Mouse (Mus musculus): Measurements from ENCODE around the gene Sox6.

Gene Sox6

DNA sequence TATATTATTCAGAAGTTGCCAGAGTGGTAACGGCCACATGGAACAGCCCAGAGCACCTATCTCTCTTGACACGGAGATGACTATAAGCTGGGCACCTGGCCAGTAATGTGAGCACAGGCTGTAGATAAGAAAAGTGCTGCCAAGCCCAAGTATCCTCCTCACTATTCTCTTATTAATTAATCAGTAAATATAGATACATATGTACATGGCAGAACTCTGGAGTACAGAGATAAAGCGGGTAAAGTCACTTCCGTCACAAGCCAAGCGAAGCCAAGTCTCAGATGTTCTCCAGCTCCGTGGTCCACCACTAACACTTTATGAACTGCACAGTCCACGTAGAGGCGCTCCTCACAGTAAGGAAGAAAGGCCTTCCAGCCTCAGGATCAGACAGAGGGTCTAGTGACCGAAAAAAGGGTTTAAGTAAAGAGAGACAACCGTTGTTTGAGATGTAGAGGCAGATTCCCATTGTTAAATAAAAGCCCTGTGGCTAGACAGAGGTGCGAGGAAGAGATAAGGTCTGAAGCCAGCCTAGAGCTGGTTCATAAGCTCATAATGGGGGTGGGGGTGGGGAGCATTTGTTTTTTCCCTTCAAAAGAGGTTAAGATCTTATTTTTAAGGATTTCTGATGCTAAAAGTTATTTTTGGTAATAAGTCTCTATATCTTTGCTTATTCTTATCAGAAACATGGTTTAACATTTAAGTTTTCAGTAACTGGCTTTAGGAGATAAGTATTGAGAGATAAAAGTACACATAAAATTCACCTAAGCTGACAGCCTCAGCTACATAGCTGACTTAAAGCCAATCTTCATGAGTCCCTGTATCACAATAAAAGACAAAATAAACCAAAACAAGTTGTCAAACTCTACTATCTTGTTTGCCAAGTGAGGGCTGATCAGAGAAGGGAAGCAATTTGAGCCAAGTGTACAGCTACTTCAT lies 207.4 kb downstream of the Sox6 start:
- DNase-seq (ENCODE audit: low read depth, low spot score), result no peak

DNA sequence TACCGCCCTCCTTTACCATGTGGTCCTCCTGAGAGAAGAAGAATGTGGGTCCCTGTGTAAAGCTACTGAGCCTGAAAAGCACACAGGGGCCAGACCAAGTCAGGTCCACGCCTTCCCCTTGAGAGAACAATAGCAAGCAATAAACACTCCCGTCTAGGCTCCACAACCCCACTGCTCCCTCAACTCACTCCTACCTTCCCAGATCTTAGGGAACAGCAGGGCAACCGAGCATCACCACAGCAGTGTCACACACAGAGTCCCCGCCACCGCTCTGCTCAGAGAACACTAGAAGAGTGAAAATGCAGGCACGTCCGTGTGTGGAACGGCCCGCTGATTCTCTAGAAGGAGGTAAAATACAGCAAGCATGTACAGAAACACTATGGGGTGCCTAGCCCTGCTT lies 208.2 kb downstream of the Sox6 start:
- no peak for DNase-seq (ENCODE audit: low read depth, low spot score)

DNA sequence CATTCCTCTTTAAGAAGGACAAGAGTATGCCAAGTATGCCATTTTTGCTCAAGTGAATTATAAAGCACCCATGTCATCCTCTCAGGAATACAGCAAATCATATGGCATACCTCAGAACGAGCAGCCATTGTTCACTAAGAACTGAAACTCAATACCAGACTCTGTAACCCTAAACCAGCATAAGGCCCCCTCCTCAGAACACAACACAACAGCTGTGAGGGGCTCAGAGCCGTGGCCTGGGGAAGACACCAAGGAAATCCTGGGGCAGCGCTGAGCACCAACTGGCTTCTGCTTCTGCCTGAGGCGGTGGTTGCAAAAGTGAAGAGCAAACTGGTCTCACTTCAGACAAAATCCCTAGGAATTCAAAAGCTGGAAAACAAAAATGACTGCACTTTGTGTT lies 208.8 kb downstream of the Sox6 start:
- DNase-seq (ENCODE audit: low read depth, low spot score), result no peak

DNA sequence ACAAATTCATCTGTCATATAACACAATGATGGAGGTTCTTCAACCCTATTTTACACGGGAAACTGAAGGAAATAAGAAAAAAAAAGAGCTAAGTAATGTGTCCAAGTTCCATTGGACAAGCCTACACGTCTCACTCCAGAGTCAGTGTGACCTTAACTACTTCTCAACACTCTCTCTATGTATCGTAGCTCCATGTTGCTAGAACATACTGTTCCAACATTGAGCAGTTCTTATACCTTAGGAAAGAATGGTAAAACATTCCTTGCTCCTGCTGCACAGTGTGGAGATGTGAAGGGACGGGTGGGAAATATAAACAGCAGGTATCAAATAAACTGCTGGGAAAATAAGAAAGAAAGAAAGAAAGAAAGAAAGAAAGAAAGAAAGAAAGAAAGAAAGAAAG lies 209.3 kb downstream of the Sox6 start:
- no peak for DNase-seq (ENCODE audit: low read depth, low spot score)

DNA sequence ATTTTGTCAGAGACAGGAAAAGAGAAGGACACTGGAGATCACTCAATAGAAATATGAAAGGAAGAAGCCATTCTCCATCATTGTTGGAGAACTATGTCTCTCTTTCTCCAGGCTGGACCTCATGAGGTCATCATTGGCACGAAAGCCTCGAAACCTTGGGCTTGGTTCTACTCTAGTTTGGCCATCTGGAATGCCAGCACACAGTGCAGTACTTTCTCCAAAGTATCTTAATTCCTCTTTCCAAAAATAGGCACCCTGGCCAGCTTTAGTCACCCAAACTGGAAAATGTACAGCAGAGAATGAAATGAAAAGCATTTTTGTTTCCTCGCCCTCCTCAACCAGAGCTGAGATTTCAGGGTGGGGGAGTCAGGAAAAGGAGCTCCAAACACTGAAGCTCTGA lies 213.3 kb downstream of the Sox6 start:
- DNase-seq (ENCODE audit: low read depth, low spot score), result no peak

DNA sequence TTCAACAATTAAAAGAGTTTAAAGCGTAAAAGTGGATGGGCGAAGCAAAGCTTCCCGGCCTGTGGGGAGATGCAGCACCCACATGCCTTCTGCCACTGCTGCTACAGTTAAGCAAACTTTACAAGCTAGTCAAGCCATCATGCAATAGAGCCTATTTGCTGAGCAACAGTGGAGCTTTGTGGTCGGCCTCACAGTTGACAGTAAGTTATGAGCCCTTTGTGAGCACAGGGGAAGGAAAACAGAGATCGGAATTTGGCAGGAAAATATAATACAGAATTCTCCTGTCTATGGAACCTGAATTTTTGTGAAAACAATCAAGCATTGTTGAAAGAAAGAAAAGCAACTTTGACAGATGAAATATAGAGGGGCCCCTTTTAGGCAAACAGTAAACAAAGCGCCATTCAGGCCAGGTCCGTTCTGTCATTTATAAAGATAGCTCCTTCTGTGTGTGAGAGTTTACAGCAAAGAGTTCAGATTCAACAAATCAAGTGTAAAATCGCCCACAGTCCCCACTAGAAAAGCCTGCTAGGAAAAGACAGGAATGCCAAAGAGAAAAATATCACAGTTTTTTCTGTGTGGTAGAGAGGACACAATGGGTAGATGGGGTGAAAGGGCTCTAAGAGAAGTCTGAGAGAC lies 213.9 kb downstream of the Sox6 start:
- no peak for DNase-seq (ENCODE audit: low read depth, low spot score)

DNA sequence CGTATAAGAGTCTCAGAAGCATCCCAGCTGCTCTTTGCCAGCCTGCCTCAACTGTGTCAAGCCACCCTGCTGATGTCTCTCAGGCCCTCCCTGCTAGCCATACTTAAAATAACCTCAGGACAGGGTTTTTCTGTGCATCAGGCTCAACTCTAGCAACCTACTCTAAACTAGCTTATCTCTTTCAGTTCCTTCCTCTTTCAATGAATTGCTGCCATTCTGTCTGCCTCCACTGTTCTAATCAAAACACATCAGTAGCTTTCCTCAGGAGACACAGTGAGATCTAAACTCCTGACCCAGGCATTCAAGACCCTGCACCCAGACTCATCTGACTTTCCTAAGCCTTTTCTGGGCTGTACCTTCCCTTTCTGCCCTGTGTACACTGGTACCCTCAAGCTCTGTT lies 219.5 kb downstream of the Sox6 start:
- no peak for DNase-seq (ENCODE audit: low read depth, low spot score)

DNA sequence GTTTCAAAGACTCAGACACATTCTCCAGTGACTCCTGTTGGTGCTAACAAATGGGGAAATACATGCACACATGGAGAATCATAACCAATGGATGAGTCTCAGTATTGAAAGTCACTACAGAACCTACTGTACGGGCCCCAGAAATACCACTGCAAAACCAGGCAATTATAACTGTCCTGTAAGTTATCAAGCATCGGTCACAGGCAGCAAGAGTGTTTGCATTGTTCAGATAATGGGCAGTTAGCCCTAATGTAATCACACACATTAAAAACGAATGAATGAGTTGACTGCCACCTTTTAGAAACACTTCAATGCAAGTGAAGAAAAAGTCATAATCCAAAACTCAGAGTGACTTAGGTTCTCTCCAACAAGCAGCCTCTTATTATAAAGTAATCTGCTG lies 235.3 kb downstream of the Sox6 start:
- no peak for DNase-seq (ENCODE audit: low read depth, low spot score)

DNA sequence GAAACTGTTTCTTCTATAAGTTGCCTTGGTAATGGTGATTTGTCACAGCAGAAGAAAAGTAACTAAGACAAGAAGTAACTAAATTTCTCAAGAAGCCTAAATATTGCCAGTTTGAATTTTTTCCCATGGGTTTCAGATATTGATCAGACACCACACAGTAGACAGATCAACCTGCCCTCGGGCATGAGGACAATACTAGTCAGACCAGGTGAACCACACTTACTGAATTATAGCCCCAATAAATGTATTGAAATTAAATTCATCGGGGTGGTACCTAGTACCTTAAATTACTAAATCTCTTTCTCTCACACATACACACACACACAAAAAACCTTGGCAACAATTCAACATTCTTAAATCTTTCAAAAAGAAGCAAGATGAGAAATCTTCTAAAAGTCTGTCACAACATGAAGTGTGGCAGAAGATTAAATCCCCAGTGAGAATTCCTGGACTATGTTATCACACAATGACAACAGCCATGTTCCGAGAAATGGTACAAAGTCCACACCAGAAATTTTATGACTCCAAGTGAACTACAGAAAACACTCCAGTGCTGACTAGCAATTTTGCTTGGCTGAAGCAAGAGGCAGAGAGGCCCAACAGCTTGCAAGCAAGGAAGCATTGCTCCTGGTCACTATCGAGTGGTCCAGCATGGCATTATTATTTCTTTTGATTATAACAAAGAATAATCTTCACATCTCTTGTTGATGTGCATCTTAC lies 244.3 kb downstream of the Sox6 start:
- DNase-seq (ENCODE audit: low read depth, low spot score), result no peak

DNA sequence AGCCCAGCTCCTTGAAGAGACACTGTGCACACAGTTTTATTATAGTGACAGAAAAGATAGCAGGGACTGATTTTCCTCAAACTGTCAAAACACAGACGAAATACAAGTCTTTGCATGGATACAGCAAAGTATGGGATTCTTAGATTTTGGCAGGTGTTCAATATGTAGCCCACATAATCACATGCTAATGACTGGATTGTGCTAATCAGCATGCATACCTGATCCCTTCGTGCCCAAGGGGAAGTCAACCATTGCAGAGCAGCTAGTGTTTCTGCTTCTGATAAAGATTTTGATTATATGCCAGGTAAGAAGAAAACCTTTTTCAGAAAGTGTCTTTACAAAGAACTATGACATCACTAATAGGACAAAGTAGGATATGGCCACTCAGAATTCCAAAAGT lies 245.8 kb downstream of the Sox6 start:
- no peak for DNase-seq (ENCODE audit: low read depth, low spot score)

DNA sequence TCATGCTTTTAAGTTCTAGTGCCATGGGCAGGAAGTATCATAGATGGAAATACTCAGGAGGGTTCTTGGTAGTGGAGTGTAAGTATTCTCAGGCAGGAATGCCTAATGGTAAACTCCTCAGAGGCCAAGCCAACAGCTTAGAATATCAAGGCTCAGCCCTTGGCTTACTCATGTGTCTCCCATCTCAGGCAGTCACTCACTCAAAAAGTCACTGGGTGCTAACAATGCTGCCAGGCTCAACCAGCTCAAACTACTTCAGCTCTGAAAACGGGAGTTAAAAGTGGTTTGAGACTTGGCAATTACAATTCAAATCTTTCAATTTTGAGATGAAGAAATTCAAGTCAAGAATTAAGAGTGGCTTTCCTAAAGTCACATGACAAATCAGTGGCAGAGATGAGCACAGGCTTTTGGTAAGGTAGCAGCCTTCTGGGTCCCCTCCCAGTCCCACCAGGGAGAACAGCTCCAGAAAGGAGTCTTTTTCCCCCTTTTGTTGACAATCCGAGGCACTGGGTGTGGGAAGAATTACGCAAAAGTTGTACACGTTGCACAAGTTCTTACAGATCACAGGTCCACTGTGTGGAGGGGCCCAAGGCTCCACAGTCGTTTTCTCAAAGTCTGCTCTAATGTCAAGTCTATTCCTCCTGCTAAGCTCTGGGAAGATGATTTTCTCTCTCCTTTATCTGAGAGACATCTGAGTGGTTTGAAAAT lies 249.3 kb downstream of the Sox6 start:
- DNase-seq (ENCODE audit: low read depth, low spot score), result no peak

DNA sequence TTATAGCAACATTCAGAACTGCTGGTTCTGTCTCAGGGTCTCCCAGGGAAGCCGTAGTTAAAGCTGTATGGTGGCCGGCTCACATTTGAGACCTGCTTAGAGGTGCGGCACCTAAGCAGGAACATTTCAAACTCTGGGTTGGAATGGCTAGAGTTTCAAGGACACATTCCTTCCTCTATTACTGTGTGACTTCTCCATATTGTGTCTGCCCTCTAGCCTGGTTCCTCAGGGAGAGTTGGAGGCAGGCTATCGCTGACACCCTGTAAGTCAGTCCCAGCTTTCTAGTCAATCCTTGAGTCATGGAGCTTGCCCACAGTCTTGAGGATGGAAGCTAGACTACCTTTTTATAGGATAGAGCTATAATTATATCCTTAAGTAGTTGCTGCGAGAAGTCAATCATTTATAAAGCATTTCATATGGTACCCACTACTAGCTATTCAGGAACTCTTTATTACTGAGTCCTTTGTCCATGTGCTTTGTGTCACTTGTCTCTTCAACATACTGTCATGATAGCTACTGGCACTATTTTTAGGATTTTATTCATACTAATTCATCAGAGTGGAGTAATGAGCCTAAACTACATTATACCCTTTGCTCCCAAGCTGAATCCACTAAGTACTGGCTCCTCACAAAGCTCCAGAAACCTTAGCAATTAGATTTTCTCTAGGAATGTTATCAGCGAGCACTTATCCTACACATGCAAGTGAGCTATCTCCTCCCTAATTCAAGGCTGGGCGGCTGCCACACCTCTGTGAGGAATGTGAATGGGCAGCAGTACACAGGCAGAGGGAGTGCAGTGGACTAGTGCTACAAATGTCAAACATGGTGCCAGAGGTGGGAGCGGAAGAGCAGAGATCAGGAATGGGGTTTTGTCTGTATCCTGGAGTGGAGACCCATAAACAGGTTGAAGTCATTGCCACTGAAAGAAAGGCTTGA lies 254.3 kb downstream of the Sox6 start:
- DNase-seq (ENCODE audit: low read depth, low spot score), result no peak

DNA sequence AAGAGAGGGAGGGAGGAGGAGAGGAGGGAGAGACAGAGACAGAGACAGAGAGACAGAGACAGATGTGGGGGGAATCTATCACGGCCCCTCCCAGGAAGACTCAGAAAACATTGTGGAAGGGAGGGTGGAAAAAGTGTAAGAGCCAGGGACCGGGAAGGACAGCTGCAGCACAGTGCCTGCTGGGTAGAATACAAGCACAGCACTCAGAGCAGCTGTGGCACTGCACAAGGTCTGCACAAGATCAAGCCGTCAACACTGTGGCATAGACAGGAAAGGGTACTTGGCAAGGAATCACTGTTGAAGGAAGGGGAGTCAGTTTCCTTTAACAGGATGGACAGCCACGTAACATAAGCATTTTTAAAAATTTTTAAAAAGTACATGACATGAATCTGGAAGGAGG lies 258.4 kb downstream of the Sox6 start:
- DNase-seq (ENCODE audit: low read depth, low spot score), result no peak

DNA sequence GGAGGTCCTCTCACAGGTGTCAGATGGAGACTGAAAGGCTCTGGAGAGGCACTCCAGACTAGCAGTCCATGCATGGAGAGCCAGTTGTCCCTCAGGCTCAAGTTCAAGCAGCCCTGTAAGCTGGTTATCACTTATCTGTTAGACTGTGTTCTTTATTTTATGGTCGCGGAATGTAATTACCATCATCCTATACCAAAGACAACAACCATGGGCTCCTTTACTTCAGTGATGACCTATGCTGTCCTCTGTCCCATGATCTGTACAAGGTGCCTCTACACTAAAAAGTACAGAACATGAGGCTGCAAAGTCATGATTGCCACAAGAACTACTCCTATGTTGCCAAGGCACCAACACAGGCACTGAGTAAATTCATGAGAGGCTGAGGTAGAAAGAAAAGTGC lies 259.1 kb downstream of the Sox6 start:
- no peak for DNase-seq (ENCODE audit: low read depth, low spot score)

DNA sequence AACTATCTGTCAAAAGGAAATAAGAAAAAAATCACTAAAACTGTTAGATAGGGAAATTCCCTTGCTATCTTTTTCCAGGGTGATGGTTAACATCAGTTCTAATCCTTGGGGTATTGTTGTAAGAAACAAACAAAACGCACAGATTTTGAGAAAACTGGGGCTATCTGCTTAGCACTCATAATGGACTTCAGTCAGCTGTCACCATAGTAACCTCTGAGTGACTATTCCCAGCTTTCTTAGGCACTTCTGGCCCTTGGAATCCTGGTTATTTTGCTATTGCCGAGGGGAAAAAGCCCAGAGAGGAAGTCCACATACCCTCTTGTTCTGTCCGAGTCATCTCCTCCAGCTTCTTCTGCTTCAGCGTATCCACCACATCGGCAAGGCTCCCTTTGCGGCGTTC lies 261.9 kb downstream of the Sox6 start:
- DNase-seq (ENCODE audit: low read depth, low spot score), result no peak

DNA sequence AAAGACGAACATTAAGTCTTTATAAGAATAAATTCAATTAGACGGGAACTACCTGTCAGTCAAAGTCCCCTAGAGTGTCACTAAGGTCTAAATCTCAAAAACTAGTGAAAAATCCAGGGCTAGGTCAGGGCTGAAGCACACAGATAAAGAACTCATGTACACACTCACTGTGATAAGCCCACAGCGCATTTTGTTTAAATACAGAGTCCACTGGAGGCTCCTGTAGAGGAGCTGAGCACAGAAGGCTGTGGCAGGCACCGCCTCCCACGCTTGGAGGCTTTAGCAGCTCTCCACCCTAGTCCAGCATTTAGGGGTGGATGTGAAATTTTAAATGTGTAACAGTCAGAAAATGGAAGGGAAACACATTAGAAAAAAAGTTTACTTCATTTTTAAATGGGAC lies 262.3 kb downstream of the Sox6 start:
- DNase-seq (ENCODE audit: low read depth, low spot score), result no peak

DNA sequence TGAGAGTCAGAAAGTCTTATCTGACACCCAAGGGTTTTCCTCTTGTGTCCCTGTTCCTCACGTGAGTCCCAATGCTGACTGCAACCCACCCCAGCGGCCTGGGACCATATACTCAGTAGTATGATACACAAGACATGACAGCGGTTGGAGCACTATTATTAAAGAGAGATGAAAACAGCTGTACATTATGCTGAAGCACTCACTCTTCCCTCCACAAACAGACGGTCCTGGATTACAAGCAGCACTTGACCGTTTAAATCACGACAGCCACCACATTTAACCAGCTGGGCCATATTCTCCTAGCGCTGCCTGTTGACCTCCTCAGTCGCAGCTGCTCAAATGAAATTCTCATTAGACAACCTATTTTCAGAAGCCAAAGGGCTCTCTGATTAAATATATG lies 272.3 kb downstream of the Sox6 start:
- DNase-seq (ENCODE audit: low read depth, low spot score), result no peak

DNA sequence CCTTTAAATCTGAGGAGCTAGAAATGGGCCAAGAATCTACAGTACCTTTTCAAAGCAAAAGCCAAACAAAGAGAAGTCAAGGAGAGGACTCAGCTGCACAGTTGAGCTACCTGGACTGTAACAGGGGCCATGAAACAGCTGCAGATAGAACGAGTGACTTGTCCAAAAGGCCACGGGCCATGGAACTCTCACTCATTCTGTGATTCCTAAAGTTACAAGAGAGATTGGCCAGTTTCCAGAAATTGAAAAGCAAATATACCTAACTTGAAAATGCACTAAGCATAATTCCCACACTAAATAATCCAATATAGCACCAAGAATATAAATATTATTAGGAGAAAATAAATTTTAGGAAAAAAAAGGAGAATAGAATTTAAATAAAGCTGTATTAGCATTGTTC lies 274.7 kb downstream of the Sox6 start:
- DNase-seq (ENCODE audit: low read depth, low spot score), result no peak

DNA sequence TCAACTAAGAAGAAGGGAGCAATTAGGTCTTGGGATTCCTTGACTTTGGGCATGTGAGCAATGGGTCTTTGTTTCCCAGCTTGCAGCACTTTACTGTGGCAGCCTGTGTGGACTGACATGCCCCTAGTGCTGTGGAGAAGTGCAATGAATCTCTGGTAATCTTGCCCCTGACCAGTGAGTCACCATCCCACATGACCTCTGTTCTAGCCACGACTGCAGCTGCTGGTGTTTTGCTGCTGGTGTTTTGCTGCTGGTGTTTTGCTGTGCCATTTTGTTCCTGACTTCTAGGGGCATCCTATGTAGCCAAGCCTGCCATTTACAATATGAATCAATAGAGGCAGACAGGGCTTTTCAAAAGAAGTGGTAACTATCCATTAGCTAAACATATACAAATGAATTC lies 280.4 kb downstream of the Sox6 start:
- no peak for DNase-seq (ENCODE audit: low read depth, low spot score)

DNA sequence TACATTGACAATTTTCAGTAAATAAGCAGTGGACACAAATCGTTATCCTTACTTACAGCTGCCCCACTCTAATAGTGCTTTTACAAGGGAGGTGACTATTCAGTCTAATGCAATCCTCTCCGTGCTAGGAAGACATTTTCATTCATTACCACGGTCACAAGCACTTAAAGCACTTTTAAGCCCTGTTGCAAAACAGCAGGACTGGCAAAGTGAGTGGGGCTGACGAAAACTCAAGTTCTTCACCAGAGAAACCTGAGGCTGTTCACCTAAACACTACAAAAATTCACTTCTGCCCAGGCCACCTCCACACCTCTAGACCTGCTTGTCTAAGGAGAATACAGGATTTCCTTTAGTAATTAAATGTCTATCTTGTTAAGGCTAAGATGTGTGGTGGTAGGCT lies 283.3 kb downstream of the Sox6 start:
- no peak for DNase-seq (ENCODE audit: low read depth, low spot score)

DNA sequence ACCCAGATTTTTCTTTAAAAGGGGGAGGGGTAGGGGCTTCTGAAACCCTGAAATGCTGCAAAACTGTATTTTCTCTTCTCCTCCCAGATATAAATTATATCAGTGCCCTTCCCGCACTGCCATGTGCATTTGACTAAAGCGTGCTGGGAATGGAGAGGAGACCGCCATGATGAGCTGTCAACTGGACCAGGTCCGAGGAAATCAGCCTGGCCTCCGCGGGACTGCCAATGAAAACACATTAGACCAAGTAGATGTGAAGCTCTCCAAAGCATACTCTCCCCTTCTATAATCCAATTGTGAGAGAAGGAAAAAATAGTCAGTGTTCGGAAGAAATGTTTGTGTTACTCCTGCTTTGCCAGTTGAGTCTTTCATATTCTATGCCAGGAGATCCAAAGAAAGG lies 284.4 kb downstream of the Sox6 start:
- no peak for DNase-seq (ENCODE audit: low read depth, low spot score)

All from brain, embryonic 18.5 days (tissue).